Comparison of ENCODE assay signal across 21 mouse cellular contexts in the genomic region with DNA sequence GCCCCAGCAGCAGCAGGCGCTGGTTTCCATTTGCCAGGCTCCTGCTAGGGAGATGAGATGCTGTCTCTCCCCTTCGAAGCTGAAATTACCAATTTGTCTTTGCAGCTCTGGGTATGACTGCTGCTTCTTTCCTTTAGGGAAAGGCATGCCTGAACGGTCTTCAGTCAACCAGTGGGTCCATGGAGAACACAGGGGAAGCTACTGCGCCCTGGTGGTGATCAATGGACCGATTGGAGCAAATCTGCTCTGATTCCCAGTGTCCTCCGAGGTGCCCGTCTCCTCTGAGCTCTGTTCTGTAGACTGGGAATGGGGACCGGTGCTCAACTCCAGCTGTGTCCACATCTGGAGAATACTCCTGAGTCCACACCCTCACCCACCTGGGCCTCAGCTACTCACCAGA. TPM values are rescaled to one million over a fixed set of nuclear protein-coding genes. Genes with fewer than 3 reads are reported as not detected.
DNase-seq lines count a peak whose midpoint lies in the region; TF ChIP-seq lines count a peak whose summit lies in the region.
"Had no signal": no experiment of that assay in that cellular context is flagged by ENCODE, and none has a peak within 500 bp of the region (broad histone marks: within the 10 kb centered on the region; RNA-seq: fewer than 3 reads in every experiment).

No protein-coding gene starts in this region.

- intact Hi-C loops in heart, adult 2 months (cut with DNase I), result no loop called here

- H3K4me3 ChIP-seq in heart, adult 2 months, result no peak overlapping the region
- H3K4me3 ChIP-seq in layer of hippocampus, adult 2 months, result no peak overlapping the region
- H3K4me3 ChIP-seq: embryonic facial prominence, embryonic 15.5 days; forebrain, embryonic 12.5 days; limb, embryonic 15.5 days; myocyte; neural tube, embryonic 15.5 days had no signal

- TF ChIP-seq CTCF in heart, adult 2 months (IDR thresholded peaks at IDR 0.05), result peak; percentile 41
- peak; percentile 61 for TF ChIP-seq CTCF in layer of hippocampus, adult 2 months (conservative IDR thresholded peaks at IDR 0.05)
- TF ChIP-seq CTCF in brain, embryonic 14.5 days (IDR thresholded peaks at IDR 0.05; ENCODE audit: borderline replicate concordance, extremely low read depth, insufficient read depth, insufficient read length), result peak; percentile 15; the same call in 1 of the 2 replicates

- H3K27me3 ChIP-seq in heart, adult 2 months (ENCODE audit: control insufficient read depth, insufficient read depth, low read length), result no peaks in the 10 kb centered on the region
- H3K27me3 ChIP-seq: embryonic facial prominence, embryonic 15.5 days; forebrain, embryonic 12.5 days; limb, embryonic 15.5 days; neural tube, embryonic 15.5 days had no signal

- peaks cover 1% of the 10 kb centered on the region for H3K79me2 ChIP-seq in heart, adult 2 months (replicated peaks; ENCODE audit: control insufficient read depth, insufficient read depth, low read length)

- no peak overlapping the region for H3K27ac ChIP-seq in heart, adult 2 months
- H3K27ac ChIP-seq in layer of hippocampus, adult 2 months, result no peak overlapping the region
- H3K27ac ChIP-seq: forebrain, embryonic 12.5 days; hindbrain, embryonic 14.5 days; limb, embryonic 15.5 days; neural tube, embryonic 15.5 days had no signal

- H3K9ac ChIP-seq in heart, adult 2 months (ENCODE audit: low read depth, low read length), result no peak overlapping the region
- H3K9ac ChIP-seq: embryonic facial prominence, embryonic 15.5 days; forebrain, embryonic 12.5 days; hindbrain, embryonic 14.5 days; limb, embryonic 15.5 days; neural tube, embryonic 15.5 days had no signal

- H3K36me3 ChIP-seq in heart, adult 2 months (ENCODE audit: control insufficient read depth, insufficient read depth, low read length), result no peaks in the 10 kb centered on the region
- H3K36me3 ChIP-seq: embryonic facial prominence, embryonic 15.5 days; limb, embryonic 15.5 days had no signal

- TF ChIP-seq POLR2A in heart, adult 2 months (IDR thresholded peaks at IDR 0.05; ENCODE audit: insufficient read depth, low read depth, low read length), result no peak
- no peak for TF ChIP-seq POLR2A in brain, embryonic 14.5 days (IDR thresholded peaks at IDR 0.05; ENCODE audit: borderline replicate concordance, extremely low read depth, insufficient read depth, insufficient read length, poor library complexity, severe bottlenecking)

- H3K4me1 ChIP-seq in heart, adult 2 months (ENCODE audit: control insufficient read depth, insufficient read depth, low read length), result peaks cover 2% of the 10 kb centered on the region; the same call in 1 of the 2 replicates

- TF ChIP-seq EP300 in heart, adult 2 months (IDR thresholded peaks at IDR 0.05; ENCODE audit: insufficient read depth, low read depth, low read length), result no peak

- 80% methylated on average over 8 of the region's 8 CpGs for WGBS in heart, adult 2 months

- DNase-seq in heart, adult 2 months, result no peak
- DNase-seq in heart, adult 18-20 months, result no peak
- DNase-seq in layer of hippocampus, adult 2 months (ENCODE audit: low spot score in 2 of 2), result no peak
- no peak for DNase-seq in layer of hippocampus, adult 8-10 months (ENCODE audit: low spot score in 2 of 2)
- peak; percentile 39 for DNase-seq in lung, postnatal 10 days
- DNase-seq in lung, postnatal 25 days (ENCODE audit: low spot score), result no peak
- no peak for DNase-seq in brain, embryonic 14.5 days (ENCODE audit: low read depth)
- no peak for DNase-seq in thymus, postnatal 25 days
- DNase-seq: adrenal gland, postnatal 36 days; cerebellum, adult 9-10 months; gastrocnemius, postnatal 25 days; heart, postnatal 14 days; kidney, adult 18-20 months; layer of hippocampus, adult 9-11 months; lung, postnatal 4 days had no signal

RNA-seq across cellular contexts. Expression of a gene that starts 15.2 kb away (rescaled TPM):
- total RNA-seq in heart, adult 2 months (2021), result 100 to 1,000 TPM in 1 of 2 experiments, 10 to 100 TPM in 1; 63.0 to 112 TPM
- 40.7 and 61.8 TPM in 2 replicates for polyA plus RNA-seq in heart, adult 2 months (2012; rRNA removed)
- 100 to 1,000 TPM in 1 of 2 experiments, 10 to 100 TPM in 1; 95.4 to 129 TPM for total RNA-seq in heart, adult 18-20 months (2021)
- 10 to 100 TPM; 41.8 to 42.1 TPM for total RNA-seq in layer of hippocampus, adult 2 months (2021)
- total RNA-seq in layer of hippocampus, adult 8-10 months (2022), result 10 to 100 TPM; 42.4 to 47.6 (median 45.9) TPM
- polyA plus RNA-seq in brain, embryonic 14.5 days (2012; rRNA removed), result 47.7 and 64.6 TPM in 2 replicates

RNA-seq across cellular contexts. Expression of a gene that starts 30.0 kb away (rescaled TPM):
- under 1 TPM; 0.07 to 0.18 TPM for total RNA-seq in heart, adult 2 months (2021)
- 0.09 and 0.92 TPM in 2 replicates for polyA plus RNA-seq in heart, adult 2 months (2012; rRNA removed)
- 1 to 10 TPM in 1 of 2 experiments, under 1 TPM in 1; 0.37 to 1.1 TPM for total RNA-seq in heart, adult 18-20 months (2021)
- total RNA-seq in layer of hippocampus, adult 2 months (2021), result 1 to 10 TPM in 1 of 2 experiments, under 1 TPM in 1; 0.69 to 2.2 TPM
- 1 to 10 TPM in 3 of 4 experiments, under 1 TPM in 1; 0.72 to 2.5 (median 2.4) TPM for total RNA-seq in layer of hippocampus, adult 8-10 months (2022)
- 6.1 and 14.3 TPM in 2 replicates for polyA plus RNA-seq in brain, embryonic 14.5 days (2012; rRNA removed)
- total RNA-seq: gastrocnemius, postnatal 25 days had no signal
- polyA plus RNA-seq: myocyte had no signal
